Mouse (Mus musculus) R1 (cell line): ENCODE results near the gene Pik3r2.
"Not testable (repeated sequence)": the region's sequence is repeated elsewhere in the genome, so short reads cannot be mapped to it uniquely, and the experiment has no call there.

Experiments used
- DNase-seq: peaks from one replicate; pipeline ENCODE4 v3.0.0-alpha.2; 2018; ENCODE audit warnings: low read depth, low spot score

Pik3r2 gene

GRCm38 (mm10) chr8:70776496-70777444, at the start of gene Pik3r2:
TSS of gene Pik3r2 (minus strand) at chr8:70776713.
- DNase-seq: peak; percentile 96

- DNase-seq: no peak
These were observed 49.3 kb upstream of the Pik3r2 start for GRCm38 (mm10) chr8:70825816-70826215.

GRCm38 (mm10) chr8:70823802-70824201, 47.3 kb upstream of the Pik3r2 start:
- no peak for DNase-seq

- not testable (repeated sequence) for DNase-seq
These were observed 46.1 kb upstream of the Pik3r2 start for GRCm38 (mm10) chr8:70822594-70822993.

- peak; percentile 36 for DNase-seq
These were observed 45.5 kb upstream of the Pik3r2 start for GRCm38 (mm10) chr8:70821992-70822391.

DNA sequence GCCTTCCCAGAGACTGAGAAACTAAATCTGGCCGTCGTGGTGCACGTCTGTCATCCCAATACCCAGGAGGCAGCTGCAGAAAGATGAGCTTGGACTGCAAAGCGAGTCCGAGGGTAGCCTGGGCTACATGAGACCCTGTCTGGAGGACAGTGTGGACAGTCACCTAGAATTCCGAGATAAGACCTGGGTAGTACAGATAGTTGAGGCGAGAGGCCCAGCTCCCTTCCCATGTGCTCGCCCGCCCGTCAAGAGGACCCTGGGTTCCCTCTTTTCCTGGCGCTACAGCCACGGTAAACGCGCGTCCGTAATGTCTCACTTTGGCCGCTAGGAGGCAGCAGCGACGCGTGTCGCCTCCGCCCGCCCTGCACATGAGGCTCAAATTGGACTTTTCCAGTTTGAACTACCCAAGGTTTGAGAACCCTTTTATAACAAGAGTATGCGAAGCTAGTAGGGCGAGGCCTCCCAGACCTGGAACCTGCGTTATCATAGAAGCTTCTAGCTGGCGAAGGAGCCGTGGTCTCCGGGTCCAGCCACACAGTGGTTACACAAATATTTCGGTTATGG, 45.0 kb upstream of the Pik3r2 start:
- peak; percentile 77 for DNase-seq

- peak; percentile 100 for DNase-seq
These were observed 43.8 kb upstream of the Pik3r2 start for GRCm38 (mm10) chr8:70820101-70820935.

DNA sequence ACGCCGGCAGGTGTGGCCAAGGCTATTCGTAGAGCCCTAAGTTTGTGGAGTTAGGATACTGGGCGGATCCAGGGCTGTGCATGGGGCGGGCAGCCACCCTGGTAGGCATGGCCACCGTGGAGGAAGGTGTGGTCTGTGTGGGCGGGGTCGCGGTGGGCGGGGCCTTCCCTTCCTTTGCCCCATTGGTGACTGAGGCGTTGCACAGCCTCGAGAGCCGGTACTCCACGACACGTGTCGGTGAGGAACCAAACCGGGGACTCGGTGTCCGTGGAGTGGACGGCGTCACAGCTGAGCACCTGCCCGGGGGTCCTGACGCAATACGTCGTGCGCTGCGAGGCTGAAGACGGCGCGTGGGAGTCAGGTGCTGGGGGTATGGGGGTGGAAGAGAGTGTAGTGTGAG, 40.2 kb upstream of the Pik3r2 start:
- DNase-seq: peak; percentile 84

DNA sequence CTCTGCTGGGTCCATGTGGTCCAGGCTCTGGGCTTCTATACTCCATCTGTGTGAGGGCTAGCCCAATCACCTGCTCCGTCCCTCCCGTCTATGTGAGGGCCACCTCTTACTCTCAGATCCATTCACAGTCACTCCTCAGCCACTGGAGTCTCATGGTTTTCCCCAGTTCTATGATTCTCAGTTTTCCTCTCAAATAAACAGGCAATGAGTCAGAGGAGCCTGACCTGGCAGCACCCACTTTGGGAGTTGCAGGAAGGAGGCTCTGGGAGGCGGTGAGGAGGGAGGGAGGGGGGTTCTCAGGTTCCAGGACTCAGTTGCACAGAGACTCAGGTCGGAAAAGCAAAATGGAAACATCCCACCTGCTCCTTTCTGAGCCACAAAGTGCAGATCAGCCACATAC, 36.4 kb upstream of the Pik3r2 start:
- no peak for DNase-seq

DNA sequence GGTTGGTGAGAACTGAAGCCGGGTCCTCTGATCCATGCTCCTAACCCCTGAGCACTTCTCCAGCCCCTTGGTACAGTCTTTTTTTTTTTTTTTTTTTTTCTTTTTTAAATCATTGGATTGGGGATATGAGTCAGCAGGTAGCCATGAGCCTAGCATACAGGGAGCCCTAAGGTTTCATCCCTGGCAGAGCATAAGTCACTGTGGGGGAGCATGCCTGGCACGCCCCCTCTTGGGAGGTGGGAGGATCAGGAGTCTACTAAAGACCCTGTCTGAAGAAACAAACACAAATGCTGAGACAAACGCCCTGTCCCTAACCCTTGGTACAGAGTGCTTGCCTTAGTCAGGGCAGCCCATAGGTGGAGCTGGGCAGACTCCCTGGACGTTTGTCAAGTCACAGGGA, 35.5 kb upstream of the Pik3r2 start:
- no peak for DNase-seq

GRCm38 (mm10) chr8:70810962-70811680, 34.6 kb upstream of the Pik3r2 start:
- DNase-seq: no peak

DNA sequence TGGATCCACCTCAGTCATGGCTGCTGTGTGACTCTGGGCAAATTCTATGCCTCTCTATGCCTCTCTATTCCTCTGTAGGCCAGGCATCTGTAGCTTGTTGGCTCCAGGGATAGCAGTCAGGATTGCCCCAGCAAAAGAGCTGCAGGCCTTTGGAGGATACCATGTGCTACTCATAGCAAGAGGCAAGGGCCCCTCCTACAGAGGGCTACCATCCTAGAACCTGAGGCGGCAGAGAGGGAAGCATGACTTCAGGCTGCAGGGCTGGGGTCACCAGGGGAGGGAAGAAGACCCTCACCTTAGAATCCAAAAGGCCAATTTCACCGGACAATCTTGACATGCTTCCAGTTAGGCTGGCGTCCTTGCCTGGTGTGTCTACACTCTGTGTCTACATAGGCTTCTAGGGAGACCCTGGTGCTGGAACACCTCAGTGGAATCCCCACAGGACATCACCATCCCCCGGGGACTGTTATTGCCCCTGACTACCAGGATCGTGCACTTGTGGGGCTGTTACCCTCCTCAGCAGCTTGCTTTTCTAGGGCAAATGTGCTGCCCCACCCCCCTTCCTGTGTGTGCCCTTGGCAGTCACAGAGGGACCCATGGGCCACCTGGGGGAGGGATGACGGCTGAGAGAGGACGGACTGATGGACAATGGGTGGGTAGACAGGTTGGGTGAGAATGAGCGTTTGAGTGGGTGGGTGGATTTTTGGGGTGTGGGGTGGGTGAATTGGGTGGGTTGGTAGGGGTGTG, 32.6 kb upstream of the Pik3r2 start:
- no peak for DNase-seq

DNA sequence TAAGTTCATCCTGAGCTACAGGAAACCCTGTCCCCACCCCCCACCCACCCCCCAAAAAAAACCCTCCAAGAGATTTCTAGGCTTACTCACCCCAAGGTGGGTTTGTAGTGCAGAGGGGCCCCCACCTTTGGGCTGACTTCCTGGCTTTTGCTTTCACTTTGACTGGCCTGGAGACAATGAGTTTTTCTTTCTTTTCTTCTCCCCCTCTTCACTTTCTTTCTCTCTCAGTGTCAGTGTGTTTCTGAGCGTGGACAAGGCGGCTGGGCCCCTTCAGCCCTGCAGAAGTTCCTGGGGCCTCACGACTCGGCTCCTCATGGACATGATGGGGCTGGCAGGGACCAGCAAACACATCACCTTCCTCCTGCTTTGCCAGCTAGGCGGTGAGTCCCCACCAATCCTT, 31.7 kb upstream of the Pik3r2 start, which contains the start of gene Il12rb1:
TSS of gene Il12rb1 (plus strand) at position 211 of the 400 bp plus-strand sequence.
- no peak for DNase-seq

DNA sequence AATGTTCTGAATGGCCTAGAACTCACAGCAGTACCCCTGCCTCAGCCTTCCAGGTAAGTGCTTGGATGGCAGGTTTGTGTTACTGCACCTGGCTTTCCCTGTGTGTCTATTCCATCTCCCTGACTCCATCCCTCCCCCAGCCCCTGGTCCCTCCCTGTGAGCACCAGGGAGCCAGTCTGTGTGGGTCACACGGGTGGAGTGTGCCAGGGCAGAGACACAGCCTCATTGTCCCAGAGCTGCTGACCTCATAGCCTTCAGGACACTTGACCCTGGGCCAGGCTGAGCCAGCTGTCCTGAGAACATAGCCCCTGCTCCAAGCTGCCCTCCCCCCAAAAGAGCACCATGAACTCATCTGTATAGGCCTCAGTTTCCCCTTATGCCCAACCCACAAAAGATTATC, 30.8 kb upstream of the Pik3r2 start:
- DNase-seq: no peak

GRCm38 (mm10) chr8:70806541-70806940, 30.0 kb upstream of the Pik3r2 start:
- DNase-seq: no peak

DNA sequence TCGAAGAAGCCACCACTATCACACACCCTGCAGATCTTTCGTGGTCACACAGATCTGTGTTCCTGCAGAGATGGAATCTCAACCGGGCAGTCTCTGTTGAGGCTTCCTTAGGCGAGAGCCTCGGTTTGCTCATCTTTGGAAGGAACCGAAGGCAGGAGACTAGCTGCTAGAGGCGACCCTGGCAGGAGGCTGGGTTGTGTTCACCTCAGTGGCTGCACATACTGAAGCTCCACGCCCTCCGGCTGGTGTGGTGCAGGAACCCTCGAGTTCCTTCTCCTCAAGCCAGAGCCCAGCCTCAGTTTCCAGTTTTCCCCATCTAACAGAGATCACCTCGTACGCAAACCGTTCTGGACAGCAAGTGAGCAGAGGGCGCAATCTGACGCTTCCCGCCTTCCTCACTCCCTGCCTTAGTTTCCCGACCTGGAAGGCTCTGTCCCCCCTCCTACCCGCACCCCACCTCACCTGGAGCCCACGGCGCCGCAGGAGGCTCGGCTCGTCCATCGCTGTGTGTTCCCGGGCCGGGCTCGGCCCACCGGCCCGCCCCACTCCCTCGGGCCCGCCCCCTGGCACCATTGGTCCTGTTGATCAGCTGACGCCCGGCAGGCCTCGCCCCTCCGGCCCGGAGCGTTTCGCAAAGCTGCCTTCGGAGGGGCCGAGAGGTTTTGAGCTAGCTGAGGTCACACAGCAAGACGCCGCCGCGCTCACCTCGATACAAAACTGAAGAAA, 28.1 kb upstream of the Pik3r2 start, which contains the start of gene Mast3:
TSS of gene Mast3 (minus strand) at position 574 of the 726 bp plus-strand sequence.
- peak; percentile 84 for DNase-seq

DNA sequence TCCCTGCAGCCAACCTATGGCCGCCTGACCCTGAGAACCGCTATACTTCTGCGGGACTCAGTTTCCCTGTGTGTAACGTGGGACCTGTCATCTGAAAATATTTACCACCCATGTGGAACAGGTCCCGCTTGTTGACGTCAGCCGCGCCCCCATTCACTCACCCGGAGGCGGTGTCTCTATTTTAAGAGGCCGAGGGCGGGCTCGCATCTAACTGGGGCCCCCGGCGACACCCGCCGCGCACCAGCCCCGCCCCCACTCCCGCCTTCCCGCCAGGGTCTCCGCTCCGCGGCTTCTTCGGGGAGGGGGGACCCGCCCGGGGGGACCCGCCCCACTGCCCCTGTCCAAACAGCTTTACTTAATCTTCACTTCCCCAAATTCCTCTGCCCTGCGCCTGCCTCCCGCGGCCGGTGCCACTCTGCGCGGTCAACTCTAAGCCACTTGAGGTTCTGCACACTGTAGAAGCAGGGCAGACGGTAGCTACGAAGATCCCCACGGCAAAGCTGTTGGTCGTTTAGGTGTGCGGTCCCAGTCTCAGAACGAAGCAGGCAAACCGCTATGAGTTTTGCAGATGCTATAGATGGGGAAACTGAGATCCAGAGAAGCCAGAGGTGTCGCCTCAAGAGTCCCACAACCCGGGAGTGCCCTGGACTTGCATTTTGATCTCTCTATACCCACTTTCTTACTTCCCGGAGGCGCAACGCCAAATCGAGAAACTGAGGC, 27.4 kb upstream of the Pik3r2 start:
- peak; percentile 53 for DNase-seq

GRCm38 (mm10) chr8:70802786-70803510, 26.4 kb upstream of the Pik3r2 start:
- DNase-seq: peak; percentile 61
